Mouse (Mus musculus): ENCODE measurements around the gene Olfr15.

The Olfr15 gene

DNA sequence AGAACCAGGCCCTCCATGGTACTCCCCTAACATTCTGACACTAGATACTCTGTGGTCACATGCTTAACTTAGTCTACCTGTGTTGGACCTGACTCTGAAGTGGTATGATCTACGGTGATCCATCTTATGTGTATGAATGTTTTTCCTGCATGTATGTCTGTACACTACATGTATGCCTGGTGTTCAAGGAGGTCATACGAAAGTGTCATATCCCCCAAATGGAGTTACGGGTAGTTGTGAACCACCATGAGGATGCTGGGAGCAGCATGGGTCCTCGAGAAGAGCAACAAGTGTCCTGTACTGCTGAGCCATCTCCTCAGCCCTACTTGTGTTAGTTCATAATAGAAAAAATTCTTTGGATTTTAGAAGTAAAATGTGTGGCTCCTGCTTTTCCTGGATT lies 45.7 kb downstream of the Olfr15 start:
- no peak for DNase-seq

- DNase-seq: peak; percentile 92
Observed at GRCm38 (mm10) chr16:3884201-3885064, 53.8 kb downstream of the Olfr15 start, which contains the start of the genes Zfp597 and Gm20695. TSS of gene Zfp597 (minus strand) at chr16:3884561. TSS of gene Gm20695 (plus strand) at chr16:3884648.

GRCm38 (mm10) chr16:3885065-3885670 lies 54.5 kb downstream of the Olfr15 start:
- no peak for DNase-seq

DNA sequence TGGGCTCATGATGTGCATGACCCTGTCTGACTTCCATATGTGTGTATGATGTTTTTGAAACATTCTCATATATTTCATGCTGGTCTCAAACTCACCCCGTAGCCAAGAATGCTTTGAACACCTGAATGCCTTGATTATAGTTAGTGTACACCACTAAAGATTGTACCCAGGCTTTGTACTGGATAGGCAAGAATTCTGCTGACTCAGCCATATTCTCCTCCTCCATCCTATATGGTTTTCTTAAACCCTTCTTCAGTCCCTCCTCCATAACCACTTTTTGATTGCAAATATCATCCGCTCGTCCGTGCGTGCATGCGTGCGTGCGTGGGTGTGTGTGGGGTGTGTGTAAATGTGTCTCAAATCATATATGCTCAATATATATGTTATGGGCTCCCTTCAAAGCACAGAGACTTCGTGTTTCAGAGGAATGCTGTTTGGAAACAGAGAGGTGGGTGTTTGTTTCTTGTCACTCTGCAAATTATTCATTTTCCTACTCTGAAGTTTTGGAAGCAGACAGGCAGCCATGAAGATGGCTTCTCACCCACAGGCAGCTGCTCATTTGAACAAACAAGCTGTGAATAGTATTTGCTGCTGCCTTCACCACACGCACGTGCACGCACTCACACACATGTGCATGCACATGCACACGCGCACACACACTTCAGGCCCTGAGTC lies 61.1 kb downstream of the Olfr15 start:
- DNase-seq: no peak

DNA sequence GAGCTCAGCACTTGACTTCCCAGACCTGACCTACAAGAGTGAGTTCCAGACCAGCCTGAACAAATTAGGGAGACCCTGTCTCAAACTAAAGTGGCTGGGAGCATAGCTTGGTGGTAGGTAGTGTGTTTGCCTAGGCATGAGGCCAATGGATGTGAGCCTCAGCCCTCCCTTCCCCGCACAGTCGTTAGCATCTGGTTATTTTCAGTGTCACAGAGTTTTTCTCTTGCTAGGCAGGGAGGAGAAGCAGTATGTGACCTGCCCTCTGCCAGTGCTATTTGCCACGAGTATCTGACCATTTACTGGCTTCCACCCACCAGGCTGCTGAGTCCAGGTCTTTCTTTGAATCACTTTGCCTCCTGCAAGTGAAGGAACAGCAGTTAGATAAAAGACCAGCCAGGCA lies 63.1 kb downstream of the Olfr15 start:
- DNase-seq: no peak

All from right cerebral cortex, postnatal 4 days (tissue).